Mouse (Mus musculus) ovary, postnatal 14 days (tissue): ENCODE data around the gene Ccser1.

Experiments
- DNase-seq: peaks from one replicate; pipeline ENCODE4 v3.0.0; 2022; ENCODE audit warnings: low spot score

The Ccser1 gene

GRCm38 (mm10) chr6:61179949-61180755, at the start of gene Ccser1:
Ccser1 (plus strand) TSS chr6:61180324.
- peak; percentile 31 for DNase-seq

DNA sequence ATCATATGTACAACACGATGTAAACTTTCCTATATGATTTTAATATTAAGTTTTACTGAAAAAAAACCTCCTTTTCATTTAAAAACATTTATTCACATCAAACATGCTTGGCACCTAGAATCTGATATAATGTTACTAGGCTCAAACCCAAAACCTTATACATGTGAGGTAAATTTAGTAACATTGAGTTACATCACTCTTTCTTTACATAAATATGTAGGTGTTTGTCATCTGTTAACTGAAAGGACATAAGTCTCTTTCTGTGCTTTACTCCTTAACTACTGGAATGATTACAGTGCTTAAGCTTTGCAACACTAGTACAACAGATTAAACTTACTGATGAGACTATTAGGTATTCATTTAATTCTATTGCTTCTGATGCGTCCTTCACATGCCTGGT, 43.7 kb upstream of the Ccser1 start:
- no peak for DNase-seq

DNA sequence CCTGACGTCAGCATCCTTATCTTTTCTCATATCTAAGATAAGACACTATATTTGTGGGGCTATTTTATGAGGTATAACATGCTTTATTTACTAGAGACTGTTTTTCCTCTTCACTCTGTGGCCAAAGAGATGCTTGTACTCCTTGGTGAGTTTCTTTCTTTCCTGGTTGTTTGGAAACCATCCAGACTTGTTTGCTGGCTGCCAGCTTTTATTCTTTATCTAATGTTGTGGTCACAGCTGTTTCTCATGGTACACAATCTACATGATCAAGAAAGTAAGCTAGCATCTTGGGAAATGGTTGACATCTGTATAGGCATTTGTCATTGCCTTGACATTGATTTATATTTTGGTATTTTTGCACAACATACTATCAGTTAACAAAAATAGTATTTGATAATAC, 37.1 kb upstream of the Ccser1 start:
- no peak for DNase-seq

DNA sequence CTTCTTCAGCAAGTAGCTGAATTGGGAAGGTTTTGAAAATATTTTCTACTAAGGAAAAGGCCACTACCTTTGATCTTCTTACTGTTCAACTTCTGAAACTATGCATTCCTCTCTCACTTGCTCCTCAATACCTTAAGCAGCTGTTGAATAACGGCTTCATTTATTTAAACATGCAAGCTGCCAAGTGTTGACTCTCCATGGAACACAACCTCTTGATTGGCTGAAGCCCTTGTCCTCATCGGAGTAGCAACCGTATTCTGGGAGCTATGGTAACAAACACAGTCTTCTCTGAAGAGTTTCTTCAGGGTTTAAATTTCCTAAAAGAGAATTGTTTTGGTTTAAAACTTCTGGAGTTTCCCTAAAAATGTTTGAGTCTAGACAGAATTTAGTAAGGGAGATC, 27.2 kb upstream of the Ccser1 start:
- no peak for DNase-seq

- DNase-seq = no peak
Observed at GRCm38 (mm10) chr6:61154654-61155053, 25.5 kb upstream of the Ccser1 start.

- no peak for DNase-seq
Observed at GRCm38 (mm10) chr6:61155059-61155629, 25.0 kb upstream of the Ccser1 start.

DNA sequence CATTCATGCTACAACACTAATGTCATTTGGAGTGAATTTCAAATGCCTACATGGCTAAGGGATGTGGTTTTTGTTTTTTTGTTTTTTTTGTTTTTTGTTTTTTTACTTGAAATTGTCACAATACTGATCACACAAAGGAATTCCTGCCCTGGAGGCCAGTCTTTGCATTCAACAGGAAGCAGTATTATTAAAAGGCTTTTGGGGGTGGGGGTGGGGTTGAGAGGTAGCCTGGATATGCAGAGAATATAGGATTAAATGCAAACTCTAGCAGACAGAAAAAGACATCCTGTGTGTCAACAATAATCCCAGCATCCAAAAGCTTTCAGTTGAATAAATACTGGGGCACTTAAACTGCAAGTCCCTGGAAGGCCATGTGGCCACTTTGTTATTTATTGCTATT, 24.4 kb upstream of the Ccser1 start:
- no peak for DNase-seq

DNA sequence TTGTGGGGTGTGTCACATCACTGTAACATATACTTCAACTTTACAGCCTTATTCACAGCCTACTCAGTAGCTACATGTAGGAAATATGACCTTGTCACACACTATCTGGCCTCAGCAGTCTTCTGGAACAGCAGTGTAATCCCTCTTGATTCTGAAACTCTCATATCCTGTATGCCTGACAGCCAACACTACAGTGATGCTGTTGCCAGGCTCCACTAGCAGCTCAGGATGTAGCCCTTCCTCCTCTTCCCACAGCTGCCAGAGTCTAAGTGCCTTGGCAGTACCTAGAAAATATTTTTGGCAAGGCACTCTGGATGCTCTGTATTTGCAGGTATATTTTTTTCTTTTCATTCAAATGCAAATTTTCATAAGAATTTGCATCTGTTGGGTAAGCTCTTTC, 18.0 kb upstream of the Ccser1 start:
- DNase-seq = no peak

GRCm38 (mm10) chr6:61166891-61167290, 13.2 kb upstream of the Ccser1 start:
- DNase-seq = no peak

DNA sequence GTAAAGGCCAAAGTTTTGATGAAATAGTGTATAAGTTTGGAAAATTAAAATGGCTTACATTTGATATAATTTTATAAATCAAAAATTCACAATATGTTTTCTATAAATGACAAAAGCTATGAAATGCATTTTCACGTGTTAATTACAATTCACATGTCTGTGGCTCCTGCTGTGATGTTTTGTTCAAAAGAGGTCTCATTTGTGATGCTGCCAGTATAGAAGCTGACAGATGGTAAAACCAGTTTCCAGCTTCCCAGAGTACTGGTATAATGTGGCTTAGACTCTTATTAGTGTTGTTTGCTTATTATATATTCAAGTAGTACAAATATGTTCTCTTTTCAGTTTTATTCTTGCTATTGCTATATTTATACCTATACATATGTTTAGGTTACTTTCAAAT, 4.0 kb upstream of the Ccser1 start:
- DNase-seq = no peak

DNA sequence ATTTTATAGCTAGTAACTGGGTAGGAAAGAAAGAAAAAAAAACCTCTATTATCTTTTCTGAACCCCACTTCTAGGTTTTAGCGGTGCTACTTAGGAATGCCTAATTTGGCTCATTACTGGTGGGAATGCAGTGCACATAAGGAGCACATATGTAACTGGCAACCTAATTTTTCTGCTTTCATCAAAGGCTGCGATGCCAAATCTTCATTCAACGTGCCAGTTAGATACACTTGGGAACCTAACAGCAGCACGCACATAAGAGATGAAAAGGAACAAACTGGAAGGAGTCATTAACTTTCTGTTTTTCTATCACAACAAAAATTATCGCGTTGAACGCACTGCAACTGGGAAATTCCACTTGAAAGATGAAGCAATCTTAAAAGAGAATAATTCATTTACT, 2.6 kb upstream of the Ccser1 start:
- no peak for DNase-seq

DNA sequence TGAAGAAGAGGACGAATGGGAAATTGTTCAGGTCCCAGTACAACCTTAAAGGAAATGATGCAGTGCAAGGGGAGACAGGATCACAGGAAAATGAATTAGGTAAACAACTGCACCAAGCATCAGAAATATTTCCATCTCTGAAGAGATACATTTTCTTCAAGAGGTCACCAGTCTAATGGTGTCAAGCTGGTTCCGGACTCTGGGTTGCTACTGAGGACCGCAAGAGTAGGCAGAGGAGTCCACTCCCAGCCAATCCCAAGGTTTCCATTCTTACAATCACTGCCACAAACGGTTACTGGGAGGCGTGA, 529 bp upstream of the Ccser1 start:
- no peak for DNase-seq

DNA sequence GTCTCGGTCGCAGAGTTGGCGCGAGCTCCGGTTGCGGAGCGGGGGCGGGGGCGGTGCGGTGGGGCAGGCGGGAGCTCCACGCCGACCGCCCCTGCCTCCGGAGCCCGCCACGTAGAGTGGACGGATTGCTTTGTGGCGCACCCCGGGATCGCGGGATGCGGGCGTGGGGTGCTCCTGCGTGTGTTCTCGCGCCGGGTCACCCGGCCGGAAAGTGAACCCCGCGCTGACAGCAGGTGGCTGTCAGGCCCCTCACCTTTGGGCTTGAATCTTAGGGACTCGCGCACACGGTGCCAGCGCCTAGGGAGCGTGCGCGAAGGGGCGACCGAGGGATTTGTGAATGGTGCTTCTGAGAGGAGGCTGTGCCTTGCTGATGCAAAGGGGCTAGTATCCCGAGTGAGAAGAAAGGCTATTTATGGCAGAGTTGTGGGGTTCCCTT, 650 bp downstream of the Ccser1 start:
- no peak for DNase-seq

DNA sequence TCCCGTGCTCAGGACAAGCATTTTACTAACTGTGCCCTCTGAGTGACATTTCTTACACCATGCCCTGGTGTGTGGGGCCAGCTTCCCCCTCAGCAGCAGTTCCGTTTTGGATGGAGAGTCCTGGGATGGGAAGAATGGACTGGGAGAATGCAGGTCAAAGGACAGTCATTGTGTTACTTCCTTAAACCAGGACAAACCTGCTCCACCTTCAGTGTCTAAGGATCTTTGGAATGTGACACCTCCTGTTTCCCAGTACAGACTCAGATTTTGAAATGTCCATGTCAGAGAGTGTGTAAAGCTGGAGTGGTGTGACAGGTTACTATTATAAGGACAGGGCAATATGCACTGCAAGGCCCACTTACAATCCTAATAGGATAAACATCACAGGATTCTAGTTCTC, 8.9 kb downstream of the Ccser1 start:
- no peak for DNase-seq

DNA sequence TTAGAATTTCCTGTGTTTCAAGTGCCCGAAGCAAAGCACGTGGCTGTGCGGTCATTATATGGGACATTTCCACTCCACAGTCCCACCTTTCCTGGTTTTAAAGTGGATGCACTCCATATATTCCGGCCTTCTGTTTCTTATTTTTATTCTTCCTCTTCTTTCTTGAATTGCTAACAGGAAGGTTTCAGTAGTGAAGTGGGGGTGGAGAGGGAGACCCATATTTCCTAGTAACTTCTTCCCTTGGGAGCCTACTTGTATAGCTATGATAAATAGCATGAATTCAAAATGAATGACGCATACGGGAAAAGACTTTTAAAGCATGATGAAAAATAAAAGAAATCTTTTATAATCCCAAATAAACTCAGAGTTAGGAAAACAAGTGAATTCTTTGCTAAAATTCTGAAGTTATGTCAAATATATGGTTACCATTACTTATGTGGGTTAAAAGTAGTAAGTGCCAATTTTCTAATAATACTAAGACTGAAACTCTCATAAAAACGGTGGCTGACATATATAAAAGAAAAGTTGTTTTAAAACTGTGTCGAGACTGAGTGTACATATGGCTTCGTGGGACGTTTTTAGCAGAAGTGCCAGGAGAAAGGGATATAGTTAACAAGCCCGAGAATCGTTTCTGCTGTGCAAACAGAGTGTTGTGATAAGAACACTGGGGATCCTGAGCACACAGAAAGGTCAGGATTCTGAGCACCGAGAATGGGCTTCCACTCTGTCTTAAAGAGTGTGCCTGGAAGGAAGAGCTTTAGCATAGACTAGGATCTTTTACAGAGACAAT, 11.7 kb downstream of the Ccser1 start:
- no peak for DNase-seq

GRCm38 (mm10) chr6:61203344-61203743, 23.2 kb downstream of the Ccser1 start:
- DNase-seq = no peak

- DNase-seq = no peak
Observed at GRCm38 (mm10) chr6:61206042-61206441, 25.9 kb downstream of the Ccser1 start.

DNA sequence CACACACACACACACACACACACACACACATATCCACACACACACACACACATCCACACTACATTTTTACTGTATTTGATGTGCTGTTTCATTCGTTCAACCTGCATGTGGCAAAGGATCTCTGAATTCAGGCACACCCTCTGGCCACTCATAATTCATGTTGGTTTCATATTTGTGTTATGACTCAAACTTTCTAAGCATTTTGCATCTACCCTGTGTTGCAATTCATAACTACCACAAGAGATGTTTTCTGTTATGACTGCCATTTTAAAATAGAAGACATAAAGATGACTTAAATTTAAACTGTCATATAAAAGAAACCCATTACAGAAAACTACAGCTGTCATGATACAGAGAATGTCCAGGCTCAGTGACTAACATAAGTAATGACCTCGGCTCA, 26.5 kb downstream of the Ccser1 start:
- DNase-seq = no peak

GRCm38 (mm10) chr6:61210061-61210737, 30.1 kb downstream of the Ccser1 start:
- DNase-seq = no peak

DNA sequence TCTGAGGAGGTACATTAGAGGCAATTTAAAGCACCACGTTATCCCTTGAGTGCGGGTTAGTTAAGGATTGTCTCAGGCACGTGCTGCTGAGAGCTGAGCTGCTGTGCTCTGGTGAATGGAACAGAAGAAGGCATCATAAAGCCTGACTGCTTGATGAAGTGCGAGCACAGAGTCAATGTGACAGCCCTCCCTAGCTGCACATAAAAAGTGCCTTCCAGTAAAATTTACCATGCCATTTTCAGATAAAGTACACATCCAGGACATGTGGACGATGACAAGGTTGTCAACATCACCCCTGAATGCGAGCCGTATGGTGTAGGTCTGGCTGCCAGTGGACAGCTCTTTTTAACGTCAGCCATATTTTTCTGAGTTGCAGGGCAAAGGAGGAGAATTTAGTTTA, 35.6 kb downstream of the Ccser1 start:
- no peak for DNase-seq

DNA sequence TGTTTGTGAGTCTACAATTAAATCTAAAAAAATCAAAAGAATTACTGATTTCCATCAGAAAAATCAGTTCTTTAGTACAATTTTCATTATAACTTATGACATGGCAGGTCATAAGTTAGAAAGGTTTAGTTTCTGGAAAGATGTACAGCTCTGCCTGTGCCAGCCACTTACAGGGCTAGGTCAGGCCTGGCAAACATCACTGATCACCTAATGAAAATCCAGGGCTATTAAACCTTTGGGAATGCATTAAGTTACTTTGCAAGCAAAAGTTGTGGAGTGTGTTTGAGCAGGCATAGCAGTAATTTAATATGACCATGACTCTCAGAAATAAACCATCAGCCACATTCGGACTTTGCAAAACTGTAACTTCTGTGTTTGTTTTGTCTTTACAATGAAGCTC, 36.4 kb downstream of the Ccser1 start:
- no peak for DNase-seq

GRCm38 (mm10) chr6:61217717-61218116, 37.6 kb downstream of the Ccser1 start:
- DNase-seq = no peak

- no peak for DNase-seq
Observed at GRCm38 (mm10) chr6:61223563-61223962, 43.4 kb downstream of the Ccser1 start.
